Mouse (Mus musculus) ES-E14 (cell line): Measurements from ENCODE around the gene Pinlyp.

ENCODE experiments used
- CHD2 ChIP-seq: IDR thresholded peaks from 2 replicates; pipeline ENCODE4 v1.6.1; 2014; ENCODE audit warnings: mild to moderate bottlenecking, low read depth, low read length, inconsistent platforms
- HCFC1 ChIP-seq: IDR thresholded peaks from 2 replicates; pipeline ENCODE4 v1.6.1; 2012; ENCODE audit warnings: low read length, inconsistent platforms, borderline replicate concordance; ENCODE audit not compliant: insufficient read depth
- MAFK ChIP-seq: IDR thresholded peaks from 2 replicates; pipeline ENCODE4 v1.6.1; 2014; ENCODE audit warnings: mild to moderate bottlenecking, low read depth, low read length, inconsistent platforms; ENCODE audit not compliant: insufficient read depth
- ZC3H11A ChIP-seq: IDR thresholded peaks from 2 replicates; pipeline ENCODE4 v1.6.1; 2012; ENCODE audit warnings: low read depth, mild to moderate bottlenecking, inconsistent platforms, low read length, borderline replicate concordance
- ZNF384 ChIP-seq: IDR thresholded peaks from 2 replicates; pipeline ENCODE4 v1.6.1; 2012; ENCODE audit warnings: low read depth, low read length, inconsistent platforms

GRCm38 (mm10) chr7:24533806-24534205 lies 12.1 kb downstream of the Pinlyp start:
- TF ChIP-seq ZNF384 (no peak), HCFC1 (no peak), CHD2 (no peak), ZC3H11A (no peak), MAFK (no peak)
